Mouse (Mus musculus): ENCODE data around the gene Atxn2l. TPM values are rescaled to one million over a fixed set of nuclear protein-coding genes. Genes with fewer than 3 reads are reported as not detected.
A peak's percentile ranks its signal among the peaks of the same experiment; 100 is the strongest.

The Atxn2l gene
- polyA plus RNA-seq, 1 experiment from 2014 or later, result 55.1 TPM

- H3K36me3 ChIP-seq (ENCODE audit: control insufficient read depth, insufficient read depth, low read length), result peaks cover 12% of the 10 kb centered on the region
- DNase-seq (ENCODE audit: low spot score) (no peak), ATAC-seq (ENCODE audit: low FRiP score) (no peak)
- H3K9me3 ChIP-seq (ENCODE audit: control insufficient read depth, low read length), result no peaks in the 10 kb centered on the region
- H3K4me1 ChIP-seq (replicated peaks; ENCODE audit: control insufficient read depth, insufficient read depth, low read length), result no peaks in the 10 kb centered on the region; the same call in 1 of the 2 replicates
- H3K27ac ChIP-seq (ENCODE audit: low read depth, low read length), result no peak overlapping the region
- H3K27me3 ChIP-seq (ENCODE audit: control insufficient read depth, insufficient read depth, low read length), result no peaks in the 10 kb centered on the region
- H3K4me3 ChIP-seq (ENCODE audit: low read depth, low read length), result no peak overlapping the region
- WGBS, result 91% methylated on average over 5 of the region's 5 CpGs
- H3K4me2 ChIP-seq (replicated peaks; ENCODE audit: low read depth, low read length), result no peak overlapping the region
- H3K9ac ChIP-seq (ENCODE audit: low read depth, low read length), result no peak overlapping the region
Measured at GRCm38 (mm10) chr7:126471361-126471760, 31.9 kb downstream of the Atxn2l start.

GRCm38 (mm10) chr7:126470077-126470476, 33.2 kb downstream of the Atxn2l start:
- Histone ChIP-seq H3K36me3 (ENCODE audit: control insufficient read depth, insufficient read depth, low read length) (peaks cover 12% of the 10 kb centered on the region), H3K4me1 (replicated peaks; ENCODE audit: control insufficient read depth, insufficient read depth, low read length) (no peaks in the 10 kb centered on the region; the same call in 1 of the 2 replicates), H3K9me3 (ENCODE audit: control insufficient read depth, low read length) (no peaks in the 10 kb centered on the region), H3K4me2 (replicated peaks; ENCODE audit: low read depth, low read length) (no peak overlapping the region), H3K27me3 (ENCODE audit: control insufficient read depth, insufficient read depth, low read length) (no peaks in the 10 kb centered on the region), H3K9ac (ENCODE audit: low read depth, low read length) (no peak overlapping the region), H3K27ac (ENCODE audit: low read depth, low read length) (no peak overlapping the region), H3K4me3 (ENCODE audit: low read depth, low read length) (no peak overlapping the region)
- ATAC-seq (ENCODE audit: low FRiP score) (no peak), DNase-seq (ENCODE audit: low spot score) (no peak)
- 90% methylated on average over 6 of the region's 6 CpGs for WGBS

- Histone ChIP-seq H3K4me3 (ENCODE audit: low read depth, low read length) (no peak overlapping the region), H3K27ac (ENCODE audit: low read depth, low read length) (no peak overlapping the region), H3K4me2 (replicated peaks; ENCODE audit: low read depth, low read length) (no peak overlapping the region), H3K4me1 (replicated peaks; ENCODE audit: control insufficient read depth, insufficient read depth, low read length) (no peaks in the 10 kb centered on the region), H3K27me3 (ENCODE audit: control insufficient read depth, insufficient read depth, low read length) (no peaks in the 10 kb centered on the region), H3K9ac (ENCODE audit: low read depth, low read length) (no peak overlapping the region), H3K36me3 (ENCODE audit: control insufficient read depth, insufficient read depth, low read length) (peaks cover 12% of the 10 kb centered on the region), H3K9me3 (ENCODE audit: control insufficient read depth, low read length) (no peaks in the 10 kb centered on the region)
- ATAC-seq (ENCODE audit: low FRiP score) (no peak), DNase-seq (ENCODE audit: low spot score) (no peak)
- WGBS, result 93% methylated on average over 18 of the region's 18 CpGs
Measured at GRCm38 (mm10) chr7:126467834-126468627, 35.2 kb downstream of the Atxn2l start.

GRCm38 (mm10) chr7:126467271-126467670, 36.0 kb downstream of the Atxn2l start:
- WGBS, result 72% methylated on average over 5 of the region's 5 CpGs

GRCm38 (mm10) chr7:126466707-126467106, 36.5 kb downstream of the Atxn2l start:
- Histone ChIP-seq H3K36me3 (ENCODE audit: control insufficient read depth, insufficient read depth, low read length) (peaks cover 8% of the 10 kb centered on the region), H3K4me2 (replicated peaks; ENCODE audit: low read depth, low read length) (no peak overlapping the region), H3K9me3 (ENCODE audit: control insufficient read depth, low read length) (no peaks in the 10 kb centered on the region), H3K27ac (ENCODE audit: low read depth, low read length) (no peak overlapping the region), H3K4me3 (ENCODE audit: low read depth, low read length) (no peak overlapping the region), H3K27me3 (ENCODE audit: control insufficient read depth, insufficient read depth, low read length) (no peaks in the 10 kb centered on the region), H3K4me1 (replicated peaks; ENCODE audit: control insufficient read depth, insufficient read depth, low read length) (no peaks in the 10 kb centered on the region), H3K9ac (ENCODE audit: low read depth, low read length) (no peak overlapping the region)
- DNase-seq (ENCODE audit: low spot score) (no peak), ATAC-seq (ENCODE audit: low FRiP score) (no peak)
- 92% methylated on average over 5 of the region's 5 CpGs for WGBS

More at GRCm38 (mm10) chr7:126467271-126467670, 36.0 kb downstream of the Atxn2l start:
- Histone ChIP-seq H3K4me2 (replicated peaks; ENCODE audit: low read depth, low read length) (no peak overlapping the region), H3K27me3 (ENCODE audit: control insufficient read depth, insufficient read depth, low read length) (no peaks in the 10 kb centered on the region), H3K4me1 (replicated peaks; ENCODE audit: control insufficient read depth, insufficient read depth, low read length) (no peaks in the 10 kb centered on the region), H3K27ac (ENCODE audit: low read depth, low read length) (no peak overlapping the region), H3K9me3 (ENCODE audit: control insufficient read depth, low read length) (no peaks in the 10 kb centered on the region), H3K9ac (ENCODE audit: low read depth, low read length) (no peak overlapping the region), H3K4me3 (ENCODE audit: low read depth, low read length) (no peak overlapping the region), H3K36me3 (ENCODE audit: control insufficient read depth, insufficient read depth, low read length) (peaks cover 12% of the 10 kb centered on the region)
- ATAC-seq (ENCODE audit: low FRiP score), result no peak
- DNase-seq (ENCODE audit: low spot score), result peak; percentile 51

DNA sequence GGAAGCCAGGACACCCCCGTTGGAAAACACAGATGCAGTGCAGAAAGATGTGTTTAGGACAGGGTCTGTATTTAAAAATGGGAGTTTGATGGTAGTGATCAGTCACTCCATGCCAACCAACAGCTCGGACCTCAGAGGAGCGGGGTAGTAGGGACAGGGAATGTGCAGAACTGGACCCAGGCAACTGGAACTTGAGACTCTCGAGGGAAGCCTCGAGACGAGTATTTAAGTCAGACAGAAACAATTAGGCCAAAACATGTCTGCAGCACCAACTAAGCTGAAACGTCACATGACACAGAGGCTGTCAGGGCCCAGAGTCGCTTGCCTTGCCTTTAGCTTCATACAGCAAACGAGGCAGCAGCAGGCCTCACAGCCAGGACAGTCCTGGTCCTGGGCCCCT, 37.1 kb downstream of the Atxn2l start:
- peaks cover 6% of the 10 kb centered on the region; the same call in 1 of the 2 replicates for H3K36me3 ChIP-seq (ENCODE audit: control insufficient read depth, insufficient read depth, low read length)

GRCm38 (mm10) chr7:126465246-126466030, 37.8 kb downstream of the Atxn2l start:
- ATAC-seq (ENCODE audit: low FRiP score) (no peak), DNase-seq (ENCODE audit: low spot score) (no peak)
- Histone ChIP-seq H3K4me1 (replicated peaks; ENCODE audit: control insufficient read depth, insufficient read depth, low read length) (no peaks in the 10 kb centered on the region), H3K9me3 (ENCODE audit: control insufficient read depth, low read length) (no peaks in the 10 kb centered on the region), H3K9ac (ENCODE audit: low read depth, low read length) (no peak overlapping the region), H3K27ac (ENCODE audit: low read depth, low read length) (no peak overlapping the region), H3K27me3 (ENCODE audit: control insufficient read depth, insufficient read depth, low read length) (no peaks in the 10 kb centered on the region), H3K4me2 (replicated peaks; ENCODE audit: low read depth, low read length) (no peak overlapping the region), H3K36me3 (ENCODE audit: control insufficient read depth, insufficient read depth, low read length) (peaks cover 6% of the 10 kb centered on the region; the same call in 1 of the 2 replicates), H3K4me3 (ENCODE audit: low read depth, low read length) (no peak overlapping the region)
- WGBS, result 61% methylated on average over 7 of the region's 7 CpGs

More for the DNA sequence above, 37.1 kb downstream of the Atxn2l start:
- Histone ChIP-seq H3K4me2 (replicated peaks; ENCODE audit: low read depth, low read length) (no peak overlapping the region), H3K9me3 (ENCODE audit: control insufficient read depth, low read length) (no peaks in the 10 kb centered on the region), H3K4me3 (ENCODE audit: low read depth, low read length) (no peak overlapping the region), H3K27me3 (ENCODE audit: control insufficient read depth, insufficient read depth, low read length) (no peaks in the 10 kb centered on the region), H3K27ac (ENCODE audit: low read depth, low read length) (no peak overlapping the region), H3K4me1 (replicated peaks; ENCODE audit: control insufficient read depth, insufficient read depth, low read length) (no peaks in the 10 kb centered on the region), H3K9ac (ENCODE audit: low read depth, low read length) (no peak overlapping the region)
- ATAC-seq (ENCODE audit: low FRiP score) (no peak), DNase-seq (ENCODE audit: low spot score) (no peak)
- 72% methylated on average over 9 of the region's 9 CpGs for WGBS

GRCm38 (mm10) chr7:126464836-126465235, 38.4 kb downstream of the Atxn2l start:
- no peak for DNase-seq (ENCODE audit: low spot score)

More at GRCm38 (mm10) chr7:126464836-126465235, 38.4 kb downstream of the Atxn2l start:
- Histone ChIP-seq H3K4me2 (replicated peaks; ENCODE audit: low read depth, low read length) (no peak overlapping the region), H3K4me3 (ENCODE audit: low read depth, low read length) (no peak overlapping the region), H3K9me3 (ENCODE audit: control insufficient read depth, low read length) (no peaks in the 10 kb centered on the region), H3K36me3 (ENCODE audit: control insufficient read depth, insufficient read depth, low read length) (peaks cover 6% of the 10 kb centered on the region; the same call in 1 of the 2 replicates), H3K27ac (ENCODE audit: low read depth, low read length) (no peak overlapping the region), H3K9ac (ENCODE audit: low read depth, low read length) (no peak overlapping the region), H3K27me3 (ENCODE audit: control insufficient read depth, insufficient read depth, low read length) (no peaks in the 10 kb centered on the region), H3K4me1 (replicated peaks; ENCODE audit: control insufficient read depth, insufficient read depth, low read length) (no peaks in the 10 kb centered on the region)
- no peak for ATAC-seq (ENCODE audit: low FRiP score)
- WGBS, result 42% methylated on average over 5 of the region's 5 CpGs
